Mouse (Mus musculus) C2C12 (cell line): Measurements from ENCODE around the gene Olfr768. TPM values are rescaled to one million over a fixed set of nuclear protein-coding genes. Genes with fewer than 3 reads are reported as not detected.
"Not testable (repeated sequence)": the region's sequence is repeated elsewhere in the genome, so short reads cannot be mapped to it uniquely, and the experiment has no call there.

Source experiments
- H3K27me3 ChIP-seq: one replicate; pipeline ENCODE4 v1.6.1; 2011; ENCODE audit not compliant: control insufficient read depth, insufficient read depth, insufficient read length
- H3K36me3 ChIP-seq: one replicate; pipeline ENCODE4 v1.6.1; 2011; ENCODE audit not compliant: control insufficient read depth, insufficient read depth
- H3K4me3 ChIP-seq: one replicate; pipeline ENCODE4 v1.5.1; 2011; ENCODE audit warnings: mild to moderate bottlenecking, control low read depth; ENCODE audit not compliant: poor library complexity, insufficient read depth, severe bottlenecking
- H3K79me2 ChIP-seq: one replicate; pipeline ENCODE4 v1.6.1; 2011; ENCODE audit not compliant: control insufficient read depth, insufficient read depth
- H3K79me3 ChIP-seq: one replicate; pipeline ENCODE4 v1.6.1; 2011; ENCODE audit warnings: low read depth, control low read depth
- H3ac ChIP-seq: one replicate; pipeline ENCODE3; 2011; ENCODE audit warnings: low read depth; ENCODE audit not compliant: control insufficient read depth, insufficient read length
- CEBPB ChIP-seq: IDR thresholded peaks from one replicate; pipeline ENCODE4 v1.6.1; 2011; ENCODE audit warnings: low read depth, mild to moderate bottlenecking, control low read depth, moderate library complexity
- CTCF ChIP-seq: IDR thresholded peaks from one replicate; pipeline ENCODE4 v1.5.1; 2011; ENCODE audit not compliant: control insufficient read depth, insufficient read depth, insufficient read length
- FOSL1 ChIP-seq: IDR thresholded peaks from one replicate; pipeline ENCODE4 v1.8.0; 2011; ENCODE audit warnings: mild to moderate bottlenecking, low read length; ENCODE audit not compliant: poor library complexity, insufficient read depth, severe bottlenecking
- MAX ChIP-seq: IDR thresholded peaks from one replicate; pipeline ENCODE4 v1.6.1; 2011; ENCODE audit warnings: mild to moderate bottlenecking, control low read depth
- MYOD1 ChIP-seq: IDR thresholded peaks from one replicate; pipeline ENCODE4 v1.6.1; 2011; ENCODE audit warnings: low read depth; ENCODE audit not compliant: control insufficient read depth, insufficient read length
- MYOG ChIP-seq: IDR thresholded peaks from one replicate; pipeline ENCODE4 v1.6.1; 2011; ENCODE audit not compliant: control insufficient read depth, insufficient read length; ENCODE audit errors: extremely low read depth
- USF1 ChIP-seq: IDR thresholded peaks from one replicate; pipeline ENCODE4 v1.6.1; 2011; ENCODE audit warnings: low read depth, mild to moderate bottlenecking, control low read depth, moderate library complexity
- long read RNA-seq, 2 experiments: library from polyadenylated mRNA; unstranded; transcript quantifications; one replicate each; pipeline ENCODE4 v2.0.0; 2019 to 2020
- polyA plus RNA-seq: library from polyadenylated mRNA; unstranded; fragments of >200 nt; fragmentation: generic; extraction: Trizol; gene quantifications from one replicate; pipeline ENCODE4 v1.2.1, GENCODE M21; 2012; ENCODE audit warnings: missing spikeins

Gene Olfr768
- not detected for polyA plus RNA-seq
- long read RNA-seq, experiment 1 = 0 reads
- long read RNA-seq, experiment 2 = 0 reads

- Histone ChIP-seq H3K79me3 (no peaks in the 10 kb centered on the region), H3K79me2 (no peaks in the 10 kb centered on the region), H3K27me3 (no peaks in the 10 kb centered on the region), H3K36me3 (no peaks in the 10 kb centered on the region), H3K4me3 (no peak within 1 kb of the TSS), H3ac (no peak within 1 kb of the TSS)
- TF ChIP-seq CEBPB (no peak), MAX (no peak)
Observed at GRCm38 (mm10) chr10:129099275-129099674, at the start of gene Olfr768. Olfr768 (minus strand) TSS chr10:129099375.

- Histone ChIP-seq H3K79me3 (no peaks in the 10 kb centered on the region), H3ac (no peak within 1 kb of the TSS), H3K36me3 (no peaks in the 10 kb centered on the region), H3K4me3 (no peak within 1 kb of the TSS), H3K79me2 (no peaks in the 10 kb centered on the region), H3K27me3 (no peaks in the 10 kb centered on the region)
- no peak for TF ChIP-seq MYOD1
- TF ChIP-seq USF1 = no peak
- TF ChIP-seq CEBPB = no peak
- no peak for TF ChIP-seq MYOG
- TF ChIP-seq CTCF = no peak
- TF ChIP-seq FOSL1 = no peak
- TF ChIP-seq MAX = no peak
Observed at GRCm38 (mm10) chr10:129138898-129139297, 39.7 kb upstream of the Olfr768 start, which contains the start of gene Olfr770. Olfr770 (minus strand) TSS chr10:129138998.

GRCm38 (mm10) chr10:129117761-129118160, 18.6 kb upstream of the Olfr768 start, which contains the start of gene Olfr769:
Olfr769 (minus strand) TSS chr10:129117861.
- no peaks in the 10 kb centered on the region for H3K79me2 ChIP-seq
- no peak for TF ChIP-seq MYOG
- no peak for TF ChIP-seq MYOD1
- no peak within 1 kb of the TSS for H3ac ChIP-seq
- no peak within 1 kb of the TSS for H3K4me3 ChIP-seq
- no peaks in the 10 kb centered on the region for H3K79me3 ChIP-seq
- no peaks in the 10 kb centered on the region for H3K36me3 ChIP-seq
- H3K27me3 ChIP-seq = no peaks in the 10 kb centered on the region

- Histone ChIP-seq H3ac (no peak overlapping the region), H3K4me3 (no peak overlapping the region), H3K79me2 (no peaks in the 10 kb centered on the region), H3K79me3 (no peaks in the 10 kb centered on the region), H3K36me3 (no peaks in the 10 kb centered on the region), H3K27me3 (no peaks in the 10 kb centered on the region)
- TF ChIP-seq MYOD1 (no peak), FOSL1 (no peak), USF1 (no peak), MYOG (no peak), CTCF (no peak), MAX (no peak), CEBPB (no peak)
Observed at GRCm38 (mm10) chr10:129115146-129115545, 16.0 kb upstream of the Olfr768 start.

GRCm38 (mm10) chr10:129101231-129101630, 2.1 kb upstream of the Olfr768 start:
- Histone ChIP-seq H3ac (no peak overlapping the region), H3K79me2 (no peaks in the 10 kb centered on the region), H3K36me3 (no peaks in the 10 kb centered on the region), H3K27me3 (no peaks in the 10 kb centered on the region), H3K4me3 (no peak overlapping the region), H3K79me3 (no peaks in the 10 kb centered on the region)
- TF ChIP-seq CEBPB (no peak), MYOD1 (no peak), FOSL1 (no peak), USF1 (no peak), MYOG (no peak), MAX (no peak), CTCF (no peak)

- not testable (repeated sequence) for H3K27me3 ChIP-seq, H3K79me3 ChIP-seq, H3K36me3 ChIP-seq, H3ac ChIP-seq, H3K79me2 ChIP-seq, H3K4me3 ChIP-seq
Observed at GRCm38 (mm10) chr10:129082810-129083209, 16.4 kb downstream of the Olfr768 start, which contains the start of gene Olfr767. Olfr767 (minus strand) TSS chr10:129082910.
